Mouse (Mus musculus): ENCODE results near the gene Nynrin.

The Nynrin gene

GRCm38 (mm10) chr14:55878316-55878940 is 24.6 kb downstream of the Nynrin start:
- DNase-seq (ENCODE audit: low spot score) = no peak

GRCm38 (mm10) chr14:55879623-55880022 is 25.8 kb downstream of the Nynrin start:
- peak; percentile 71 for DNase-seq (ENCODE audit: low spot score)

- no peak for DNase-seq (ENCODE audit: low spot score)
These were observed 27.2 kb downstream of the Nynrin start for GRCm38 (mm10) chr14:55880982-55881381.

- no peak for DNase-seq (ENCODE audit: low spot score)
These were observed 28.4 kb downstream of the Nynrin start for GRCm38 (mm10) chr14:55882171-55882641.

- DNase-seq (ENCODE audit: low spot score) = no peak
These were observed 29.4 kb downstream of the Nynrin start for GRCm38 (mm10) chr14:55883149-55883661.

- no peak for DNase-seq (ENCODE audit: low spot score)
These were observed 29.9 kb downstream of the Nynrin start for GRCm38 (mm10) chr14:55883663-55884062.

GRCm38 (mm10) chr14:55884166-55884565 is 30.4 kb downstream of the Nynrin start, which contains the start of gene Cbln3:
Gene Cbln3 (minus strand): TSS chr14:55884392.
- DNase-seq (ENCODE audit: low spot score) = peak; percentile 80

GRCm38 (mm10) chr14:55884713-55885113 is 30.9 kb downstream of the Nynrin start, which contains the start of gene Khnyn:
Gene Khnyn (plus strand): TSS chr14:55884947.
- DNase-seq (ENCODE audit: low spot score) = peak; percentile 93

GRCm38 (mm10) chr14:55885114-55885790 is 31.4 kb downstream of the Nynrin start:
- DNase-seq (ENCODE audit: low spot score) = no peak

GRCm38 (mm10) chr14:55885791-55886271 is 32.0 kb downstream of the Nynrin start:
- DNase-seq (ENCODE audit: low spot score) = peak; percentile 57

- DNase-seq (ENCODE audit: low spot score) = no peak
These were observed 33.0 kb downstream of the Nynrin start for GRCm38 (mm10) chr14:55886571-55887382.

GRCm38 (mm10) chr14:55897671-55898070 is 43.9 kb downstream of the Nynrin start:
- no peak for DNase-seq (ENCODE audit: low spot score)

- no peak for DNase-seq (ENCODE audit: low spot score)
These were observed 45.1 kb downstream of the Nynrin start for GRCm38 (mm10) chr14:55898947-55899346.

- DNase-seq (ENCODE audit: low spot score) = peak; percentile 79
These were observed 46.0 kb downstream of the Nynrin start, which contains the start of gene Sdr39u1 for GRCm38 (mm10) chr14:55899701-55900413. Gene Sdr39u1 (minus strand): TSS chr14:55900293.

- DNase-seq (ENCODE audit: low spot score) = no peak
These were observed 46.6 kb downstream of the Nynrin start for GRCm38 (mm10) chr14:55900414-55900755.

GRCm38 (mm10) chr14:55905518-55905917 is 51.7 kb downstream of the Nynrin start:
- DNase-seq (ENCODE audit: low spot score) = no peak

GRCm38 (mm10) chr14:55913406-55913805 is 59.6 kb downstream of the Nynrin start:
- DNase-seq (ENCODE audit: low spot score) = no peak

- DNase-seq (ENCODE audit: low spot score) = peak; percentile 27
These were observed 64.7 kb downstream of the Nynrin start for GRCm38 (mm10) chr14:55918240-55919082.

- DNase-seq (ENCODE audit: low spot score) = no peak
These were observed 68.8 kb downstream of the Nynrin start for GRCm38 (mm10) chr14:55922475-55923232.

Measured in ovary, postnatal 36 days (tissue).